Mouse (Mus musculus) kidney, postnatal 0 days (tissue): ENCODE results near the gene Cttnbp2nl. TPM values are rescaled to one million over a fixed set of nuclear protein-coding genes. Genes with fewer than 3 reads are reported as not detected.

Experiments used
- ATAC-seq: fragments of 200-750 bp; cut with Nextera tagmentation; replicated peaks from 2 replicates; pipeline ENCODE4 v1.8.0; 2017; ENCODE audit warnings: low read depth, moderate number of reproducible peaks, moderate TSS enrichment, moderate library complexity; ENCODE audit not compliant: low FRiP score
- DNase-seq: peaks from one replicate; pipeline ENCODE4 v3.0.0-alpha.2; 2016; ENCODE audit warnings: low spot score
- H3K27ac ChIP-seq: fragments of 300-500 bp; sonication (generic); 2 replicates; pipeline ENCODE4 v1.5.1; 2014; ENCODE audit warnings: mild to moderate bottlenecking
- H3K27me3 ChIP-seq: fragments of 300-500 bp; sonication (generic); 2 replicates; pipeline ENCODE4 v1.6.1; 2014; ENCODE audit warnings: low read length, mixed read lengths; ENCODE audit not compliant: insufficient read depth
- H3K36me3 ChIP-seq: fragments of 300-500 bp; sonication (generic); 2 replicates; pipeline ENCODE4 v1.6.1; 2014; ENCODE audit warnings: low read length, mixed read lengths; ENCODE audit not compliant: insufficient read depth
- H3K4me1 ChIP-seq: fragments of 300-500 bp; sonication (generic); replicated peaks from 2 replicates; pipeline ENCODE4 v1.6.1; 2014; ENCODE audit warnings: antibody characterized with exemption, low read length, mixed read lengths; ENCODE audit not compliant: insufficient read depth
- H3K4me2 ChIP-seq: fragments of 300-500 bp; sonication (generic); 2 replicates; pipeline ENCODE4 v1.6.1; 2014; ENCODE audit warnings: mild to moderate bottlenecking, low read length, moderate library complexity, mixed read lengths
- H3K4me3 ChIP-seq: fragments of 300-500 bp; sonication (generic); replicated peaks from 2 replicates; pipeline ENCODE4 v1.5.1; 2014; ENCODE audit warnings: low read depth, low read length
- H3K9ac ChIP-seq: fragments of 300-500 bp; sonication (generic); 2 replicates; pipeline ENCODE4 v1.6.1; 2014; ENCODE audit warnings: low read depth, low read length
- H3K9me3 ChIP-seq: fragments of 300-500 bp; sonication (generic); replicated peaks from 2 replicates; pipeline ENCODE4 v1.6.1; 2016; ENCODE audit warnings: low read length, inconsistent platforms, mixed read lengths
- CTCF ChIP-seq: IDR thresholded peaks from 2 replicates; pipeline ENCODE4 v1.5.1; 2016; ENCODE audit warnings: antibody characterized with exemption, low read depth, mild to moderate bottlenecking, moderate library complexity
- WGBS: fragments of 180-500 bp; shearing (Covaris S2); extraction: QIAGEN DNeasy Blood & Tissue Kit; methylation state at CpG from one replicate; pipeline ENCODE4 v1.1.7; 2014; 5-methylcytosine and 5-hydroxymethylcytosine counted together
- polyA plus RNA-seq: library from polyadenylated mRNA; unstranded; fragments of >200 nt; fragmentation: Nextera tagmentation; extraction: Ambion mirVana; gene quantifications from 2 replicates; pipeline ENCODE4 v1.2.1, GENCODE M21; 2015

Gene Cttnbp2nl
- polyA plus RNA-seq, 1 experiment from 2014 or later: 26.5 TPM

- no peak overlapping the region for H3K27ac ChIP-seq
- H3K4me1 ChIP-seq: no peaks in the 10 kb centered on the region
- no peak for TF ChIP-seq CTCF
- DNase-seq: no peak
- peaks cover 5% of the 10 kb centered on the region; the same call in 1 of the 2 replicates for H3K36me3 ChIP-seq
- no peaks in the 10 kb centered on the region for H3K9me3 ChIP-seq
- no peak overlapping the region for H3K9ac ChIP-seq
- no peak overlapping the region for H3K4me3 ChIP-seq
- no peak for ATAC-seq
- H3K4me2 ChIP-seq: no peak overlapping the region
- H3K27me3 ChIP-seq: no peaks in the 10 kb centered on the region
- 90% methylated on average over 22 of the region's 23 CpGs for WGBS
Measured at GRCm38 (mm10) chr3:104952891-104953670, 99.9 kb downstream of the Cttnbp2nl start.

Other genes with a start within 250 kb of the Cttnbp2nl start
- gene Mov10, start 234.6 kb downstream of the Cttnbp2nl start, polyA plus RNA-seq: 38.4 and 42.6 TPM in 2 replicates
- 30.9 and 34.2 TPM in 2 replicates for gene St7l, start 189.1 kb downstream of the Cttnbp2nl start, polyA plus RNA-seq
- 119 and 131 TPM in 2 replicates for gene Capza1, start 188.6 kb downstream of the Cttnbp2nl start, polyA plus RNA-seq
- 0.43 and 0.59 TPM in 2 replicates for gene Wnt2b, start 91.2 kb downstream of the Cttnbp2nl start, polyA plus RNA-seq
- gene 4930564D02Rik, start 13.7 kb upstream of the Cttnbp2nl start, polyA plus RNA-seq: not detected in 2 replicates